Mouse (Mus musculus): ENCODE results near the gene Mgll.

DNA sequence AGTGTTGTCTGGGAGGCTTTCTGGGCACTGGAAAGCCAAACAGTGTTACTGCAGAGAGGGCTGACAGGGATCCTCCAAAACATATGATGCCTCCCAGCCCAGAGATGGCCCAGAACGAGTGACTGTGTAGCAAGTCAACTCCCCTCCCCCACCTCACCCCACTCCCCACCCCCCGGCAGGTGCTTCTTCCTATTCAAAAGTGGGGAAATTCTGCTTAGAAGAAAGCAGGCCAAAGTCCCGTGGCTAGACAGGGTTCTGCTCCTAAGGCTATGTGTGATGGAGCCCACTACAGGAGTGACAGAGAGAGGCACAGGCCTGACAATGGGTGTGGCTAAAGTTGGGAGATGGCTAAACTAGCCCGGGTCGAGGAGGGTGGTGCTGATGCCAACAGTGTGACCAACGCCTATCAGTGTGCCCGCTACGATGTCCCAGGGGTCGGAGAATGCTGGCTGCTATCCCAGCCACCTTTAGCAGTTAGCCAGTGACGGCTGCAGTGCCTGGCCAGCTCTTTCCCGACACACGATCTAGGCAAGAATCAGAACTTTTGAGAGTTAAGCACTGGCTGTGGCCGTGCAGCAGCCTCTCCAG, 52.2 kb downstream of the Mgll start:
- TF ChIP-seq CTCF (IDR thresholded peaks at IDR 0.05; ENCODE audit: low read depth, low read length) (no peak), POLR2A (IDR thresholded peaks at IDR 0.05; ENCODE audit: extremely low read depth, insufficient read depth, low read length) (no peak)
